8 mouse cellular contexts compared by ENCODE assay signal in genomic region chr13:33934743-33935142, GRCm38 (mm10). TPM values are rescaled to one million over a fixed set of nuclear protein-coding genes. Genes with fewer than 3 reads are reported as not detected.
DNase-seq lines count a peak whose midpoint lies in the region; ATAC-seq lines count a peak whose summit lies in the region.

No protein-coding gene starts in this region.

- no peak for ATAC-seq in forebrain, embryonic 11.5 days (replicated peaks; ENCODE audit: low FRiP score)
- no peak for ATAC-seq in limb, embryonic 13.5 days (ENCODE audit: low FRiP score, low read depth)
- ATAC-seq in stomach, embryonic 15.5 days (ENCODE audit: insufficient read depth, low FRiP score, low read depth): no peak

- H3K27ac ChIP-seq in forebrain, embryonic 11.5 days (ENCODE audit: low read depth, low read length): no peak overlapping the region
- no peak overlapping the region for H3K27ac ChIP-seq in limb, embryonic 13.5 days
- H3K27ac ChIP-seq in stomach, embryonic 15.5 days: no peak overlapping the region

- no peaks in the 10 kb centered on the region for H3K36me3 ChIP-seq in forebrain, embryonic 11.5 days (ENCODE audit: control insufficient read depth, insufficient read depth, low read length)
- peaks cover 6% of the 10 kb centered on the region; the same call in 1 of the 2 replicates for H3K36me3 ChIP-seq in limb, embryonic 13.5 days
- 0 out of 2 replicates have a peak, but pooled peaks cover 5% of the 10 kb centered on the region for H3K36me3 ChIP-seq in stomach, embryonic 15.5 days

- H3K9me3 ChIP-seq in forebrain, embryonic 11.5 days (ENCODE audit: control insufficient read depth, low read length): no peaks in the 10 kb centered on the region
- no peaks in the 10 kb centered on the region for H3K9me3 ChIP-seq in limb, embryonic 13.5 days
- H3K9me3 ChIP-seq in stomach, embryonic 15.5 days: no peaks in the 10 kb centered on the region

- no peak overlapping the region for H3K4me3 ChIP-seq in forebrain, embryonic 11.5 days (ENCODE audit: low read depth, low read length)
- H3K4me3 ChIP-seq in limb, embryonic 13.5 days: peak overlapping the region; percentile 71
- H3K4me3 ChIP-seq in stomach, embryonic 15.5 days (replicated peaks): peak overlapping the region; percentile 78

- H3K4me1 ChIP-seq in forebrain, embryonic 11.5 days (replicated peaks; ENCODE audit: control insufficient read depth, insufficient read depth, low read length): no peaks in the 10 kb centered on the region
- H3K4me1 ChIP-seq in limb, embryonic 13.5 days: 0 out of 2 replicates have a peak, but pooled peaks cover 8% of the 10 kb centered on the region
- no peaks in the 10 kb centered on the region for H3K4me1 ChIP-seq in stomach, embryonic 15.5 days

- 81% methylated on average over 6 of the region's 6 CpGs for WGBS in forebrain, embryonic 11.5 days
- 73% methylated on average over 6 of the region's 6 CpGs for WGBS in limb, embryonic 13.5 days
- 63% methylated on average over 6 of the region's 6 CpGs for WGBS in stomach, embryonic 15.5 days

- peak; percentile 72 to 91 for DNase-seq in adrenal gland, adult (ENCODE audit: inconsistent age in 2 of 2, low spot score in 1 of 2)
- no peak for DNase-seq in adrenal gland, postnatal 4 days (ENCODE audit: low spot score in 2 of 2)
- peak; percentile 7 for DNase-seq in 3134 (ENCODE audit: extremely low read depth, insufficient read length, low spot score)
- no peak for DNase-seq in forebrain, embryonic 11.5 days (ENCODE audit: low spot score)
- DNase-seq in left cerebral cortex, adult 18-20 months (ENCODE audit: low spot score in 2 of 2): no peak
- no peak for DNase-seq in frontal cortex, postnatal 14 days (ENCODE audit: low spot score in 2 of 2)

- H3K27me3 ChIP-seq in forebrain, embryonic 11.5 days (ENCODE audit: control insufficient read depth, insufficient read depth, low read length): no peaks in the 10 kb centered on the region
- no peaks in the 10 kb centered on the region for H3K27me3 ChIP-seq in limb, embryonic 13.5 days
- H3K27me3 ChIP-seq in stomach, embryonic 15.5 days (replicated peaks): no peaks in the 10 kb centered on the region

- peak overlapping the region; percentile 87; the same call in 1 of the 2 replicates for H3K4me2 ChIP-seq in forebrain, embryonic 11.5 days (ENCODE audit: low read depth, low read length, severe bottlenecking)
- peak overlapping the region; percentile 88 for H3K4me2 ChIP-seq in limb, embryonic 13.5 days (replicated peaks)
- peak overlapping the region; percentile 84 for H3K4me2 ChIP-seq in stomach, embryonic 15.5 days

- H3K9ac ChIP-seq in forebrain, embryonic 11.5 days (ENCODE audit: low read length): no peak overlapping the region
- no peak overlapping the region for H3K9ac ChIP-seq in limb, embryonic 13.5 days
- no peak overlapping the region for H3K9ac ChIP-seq in stomach, embryonic 15.5 days

RNA-seq across cellular contexts. Expression of gene Serpinb6c, which starts 29.2 kb away (rescaled TPM):
- total RNA-seq in adrenal gland, postnatal 4 days (2021): under 1 TPM; 0.31 TPM
- polyA plus RNA-seq in forebrain, embryonic 11.5 days (2014; fragmentation: Nextera tagmentation; extraction: Ambion mirVana): 0.29 TPM in 1 of 2 replicates, not detected in the other
- polyA plus RNA-seq in limb, embryonic 13.5 days (2015; fragmentation: Nextera tagmentation; extraction: Ambion mirVana): 0.18 and 0.23 TPM in 2 replicates
- polyA plus RNA-seq in stomach, embryonic 15.5 days (2015; fragmentation: Nextera tagmentation; extraction: Ambion mirVana): not detected in 2 replicates
- total RNA-seq in left cerebral cortex, adult 18-20 months (2021): 1 to 10 TPM; 1.1 to 1.2 TPM

RNA-seq across cellular contexts. Expression of gene Nqo2, which starts 29.7 kb away (rescaled TPM):
- 10 to 100 TPM; 39.6 to 40.3 TPM for total RNA-seq in adrenal gland, postnatal 4 days (2021)
- polyA plus RNA-seq in forebrain, embryonic 11.5 days (2014; fragmentation: Nextera tagmentation; extraction: Ambion mirVana): 16.1 and 16.7 TPM in 2 replicates
- polyA plus RNA-seq in limb, embryonic 13.5 days (2015; fragmentation: Nextera tagmentation; extraction: Ambion mirVana): 13.8 and 16.6 TPM in 2 replicates
- polyA plus RNA-seq in stomach, embryonic 15.5 days (2015; fragmentation: Nextera tagmentation; extraction: Ambion mirVana): 26.4 and 29.3 TPM in 2 replicates
- total RNA-seq in left cerebral cortex, adult 18-20 months (2021): 1 to 10 TPM; 6.2 to 6.7 TPM

Comparison
In these comparisons a context has a peak if more than half of its experiments do, and no peak if none do; other contexts are left out.
1. DNase-seq: peak in adrenal gland, adult (2 of 2) and 3134 (single experiment); none in adrenal gland, postnatal 4 days (0 of 2), forebrain, embryonic 11.5 days (single experiment), left cerebral cortex, adult 18-20 months (0 of 2) and frontal cortex, postnatal 14 days (0 of 2).
2. Peak in every context shown above with its lines, with median percentiles within 50 percentile points of each other: H3K4me2 ChIP-seq.